Mouse (Mus musculus) heart, embryonic 13.5 days (tissue): ENCODE data around the gene Lsm12. TPM values are rescaled to one million over a fixed set of nuclear protein-coding genes. Genes with fewer than 3 reads are reported as not detected.

Source experiments
- ATAC-seq: fragments of 200-750 bp; cut with Nextera tagmentation; 2 replicates; pipeline ENCODE4 v1.8.0; 2017; ENCODE audit warnings: moderate TSS enrichment; ENCODE audit not compliant: insufficient number of reproducible peaks, low FRiP score, low TSS enrichment; ENCODE audit errors: extremely low read depth
- H3K27ac ChIP-seq: fragments of 300-500 bp; sonication (generic); replicated peaks from 2 replicates; pipeline ENCODE4 v1.5.1; 2015; ENCODE audit warnings: moderate library complexity, mild to moderate bottlenecking, inconsistent platforms
- H3K27me3 ChIP-seq: fragments of 300-500 bp; sonication (generic); replicated peaks from 2 replicates; pipeline ENCODE4 v1.6.1; 2015; ENCODE audit warnings: mild to moderate bottlenecking, inconsistent platforms
- H3K36me3 ChIP-seq: fragments of 300-500 bp; sonication (generic); 2 replicates; pipeline ENCODE4 v1.6.1; 2015; ENCODE audit warnings: mild to moderate bottlenecking, inconsistent platforms
- H3K4me1 ChIP-seq: fragments of 300-500 bp; sonication (generic); 2 replicates; pipeline ENCODE4 v1.6.1; 2015; ENCODE audit warnings: inconsistent platforms
- H3K4me2 ChIP-seq: fragments of 300-500 bp; sonication (generic); 2 replicates; pipeline ENCODE4 v1.6.1; 2015; ENCODE audit warnings: inconsistent platforms, mild to moderate bottlenecking, moderate library complexity
- H3K4me3 ChIP-seq: fragments of 300-500 bp; sonication (generic); 2 replicates; pipeline ENCODE4 v1.5.1; 2015; ENCODE audit warnings: moderate library complexity, mild to moderate bottlenecking, inconsistent platforms
- H3K9ac ChIP-seq: fragments of 300-500 bp; sonication (generic); 2 replicates; pipeline ENCODE4 v1.6.1; 2015; ENCODE audit warnings: inconsistent platforms, mild to moderate bottlenecking, moderate library complexity
- H3K9me3 ChIP-seq: fragments of 300-500 bp; sonication (generic); 2 replicates; pipeline ENCODE4 v1.6.1; 2016; ENCODE audit warnings: inconsistent platforms
- WGBS: fragments of 180-500 bp; shearing (Covaris S2); methylation state at CpG from one replicate; pipeline ENCODE4 v1.1.7; 2015; ENCODE audit warnings: mixed read lengths; 5-methylcytosine and 5-hydroxymethylcytosine counted together
- polyA plus RNA-seq: library from polyadenylated mRNA; unstranded; fragments of >200 nt; fragmentation: Nextera tagmentation; extraction: Ambion mirVana; gene quantifications from 2 replicates; pipeline ENCODE4 v1.2.1, GENCODE M21; 2015

The Lsm12 gene
- polyA plus RNA-seq, 1 experiment from 2014 or later: 80.7 TPM

GRCm38 (mm10) chr11:102223166-102223565 lies 38.1 kb upstream of the Lsm12 start:
- peaks cover 26% of the 10 kb centered on the region for H3K36me3 ChIP-seq
- no peaks in the 10 kb centered on the region for H3K27me3 ChIP-seq
- H3K4me2 ChIP-seq: peak overlapping the region; percentile 0; the same call in 1 of the 2 replicates
- no peaks in the 10 kb centered on the region for H3K9me3 ChIP-seq
- H3K9ac ChIP-seq: peak overlapping the region; percentile 34; the same call in 1 of the 2 replicates
- 25% methylated on average over 6 of the region's 6 CpGs for WGBS
- no peak overlapping the region for H3K27ac ChIP-seq
- ATAC-seq: no peak
- H3K4me1 ChIP-seq: peaks cover 97% of the 10 kb centered on the region
- no peak overlapping the region; the same call in 1 of the 2 replicates for H3K4me3 ChIP-seq

GRCm38 (mm10) chr11:102221954-102222351 lies 36.9 kb upstream of the Lsm12 start:
- Histone ChIP-seq H3K4me1 (peaks cover 97% of the 10 kb centered on the region), H3K9ac (peak overlapping the region; percentile 61), H3K9me3 (no peaks in the 10 kb centered on the region), H3K4me3 (no peak overlapping the region), H3K27me3 (no peaks in the 10 kb centered on the region), H3K4me2 (no peak overlapping the region), H3K27ac (0 out of 2 replicates have a peak overlapping the region, but pooled peaks have one; percentile 2), H3K36me3 (peaks cover 26% of the 10 kb centered on the region)
- WGBS: 57% methylated on average over 8 of the region's 8 CpGs
- ATAC-seq: no peak

DNA sequence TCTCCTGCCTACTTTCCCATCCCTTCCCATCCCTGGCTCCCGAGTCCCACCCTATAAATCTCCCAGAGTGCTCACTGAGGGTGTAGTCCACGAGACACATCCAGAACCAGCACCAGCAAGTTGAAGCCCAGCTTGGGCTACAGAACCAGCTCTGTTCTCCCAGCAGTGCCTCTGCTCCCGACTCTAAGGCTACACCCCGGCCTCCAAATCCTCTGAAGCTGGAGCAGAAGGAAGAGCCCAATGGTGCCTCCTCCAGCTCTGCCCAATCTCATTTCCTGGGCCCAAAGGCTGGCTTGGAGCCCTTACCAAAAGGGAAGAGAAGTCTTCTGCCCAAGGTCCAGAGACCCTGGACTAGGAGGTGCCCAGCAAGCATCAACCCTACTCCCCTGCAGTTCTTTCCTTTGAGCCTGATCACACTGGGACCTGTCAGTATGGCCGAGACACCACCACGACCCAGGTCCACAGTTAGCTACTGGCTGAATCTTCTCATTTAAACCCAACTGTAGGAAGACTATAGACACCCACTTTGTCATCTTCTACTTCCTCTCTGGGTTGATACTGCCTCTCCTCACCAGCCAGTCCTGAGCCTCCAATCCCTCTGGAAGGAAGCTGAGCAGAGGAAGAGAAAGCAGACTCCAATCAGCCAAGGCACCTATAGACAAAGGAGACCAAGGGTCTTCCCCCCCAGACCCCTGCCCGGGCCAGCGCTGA lies 36.3 kb upstream of the Lsm12 start:
- Histone ChIP-seq H3K27me3 (no peaks in the 10 kb centered on the region), H3K36me3 (peaks cover 26% of the 10 kb centered on the region), H3K27ac (0 out of 2 replicates have a peak overlapping the region, but pooled peaks have one; percentile 2), H3K4me2 (no peak overlapping the region), H3K4me1 (peaks cover 96% of the 10 kb centered on the region), H3K9me3 (no peaks in the 10 kb centered on the region), H3K4me3 (no peak overlapping the region), H3K9ac (peak overlapping the region; percentile 61; the same call in 1 of the 2 replicates)
- ATAC-seq: no peak
- 79% methylated on average over 8 of the region's 8 CpGs for WGBS

GRCm38 (mm10) chr11:102220451-102220850 lies 35.4 kb upstream of the Lsm12 start:
- peak overlapping the region; percentile 98 for H3K27ac ChIP-seq
- H3K4me3 ChIP-seq: no peak overlapping the region; the same call in 1 of the 2 replicates
- H3K9ac ChIP-seq: peak overlapping the region; percentile 45; the same call in 1 of the 2 replicates
- ATAC-seq: no peak
- H3K4me2 ChIP-seq: peak overlapping the region; percentile 86
- 32% methylated on average over 6 of the region's 6 CpGs for WGBS
- no peaks in the 10 kb centered on the region for H3K27me3 ChIP-seq
- no peaks in the 10 kb centered on the region for H3K9me3 ChIP-seq
- peaks cover 96% of the 10 kb centered on the region for H3K4me1 ChIP-seq
- H3K36me3 ChIP-seq: peaks cover 26% of the 10 kb centered on the region

DNA sequence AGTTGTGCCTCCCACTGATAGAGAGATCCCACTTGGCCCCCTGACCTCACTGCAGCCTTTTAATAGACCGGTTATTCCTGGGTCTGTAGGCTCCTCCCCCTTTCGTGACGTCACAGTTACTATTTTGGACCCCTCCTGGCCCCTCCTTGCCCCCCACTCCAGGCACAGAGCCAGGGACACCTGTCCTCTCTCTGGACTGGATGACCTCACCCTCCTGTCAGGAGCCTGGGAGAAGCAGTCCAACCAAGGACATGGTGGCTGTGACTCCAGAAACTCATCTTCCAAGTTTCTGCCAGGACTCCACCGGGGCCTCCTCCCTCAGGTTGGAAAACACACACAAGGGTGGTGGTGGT lies 34.9 kb upstream of the Lsm12 start:
- H3K4me2 ChIP-seq: peak overlapping the region; percentile 86
- peaks cover 96% of the 10 kb centered on the region for H3K4me1 ChIP-seq
- H3K9ac ChIP-seq: peak overlapping the region; percentile 77; the same call in 1 of the 2 replicates
- H3K27me3 ChIP-seq: no peaks in the 10 kb centered on the region
- ATAC-seq: peak; percentile 12; the same call in 1 of the 2 replicates
- H3K36me3 ChIP-seq: peaks cover 26% of the 10 kb centered on the region
- no peaks in the 10 kb centered on the region for H3K9me3 ChIP-seq
- peak overlapping the region; percentile 63 for H3K4me3 ChIP-seq
- peak overlapping the region; percentile 98 for H3K27ac ChIP-seq
- WGBS: 28% methylated on average over 4 of the region's 4 CpGs

- WGBS: 42% methylated on average over 14 of the region's 14 CpGs
Observed at GRCm38 (mm10) chr11:102219247-102219993, 34.3 kb upstream of the Lsm12 start.

GRCm38 (mm10) chr11:102218783-102219182 lies 33.7 kb upstream of the Lsm12 start:
- peak overlapping the region; percentile 86 for H3K4me2 ChIP-seq
- no peaks in the 10 kb centered on the region for H3K27me3 ChIP-seq
- peak overlapping the region; percentile 63 for H3K4me3 ChIP-seq
- peaks cover 21% of the 10 kb centered on the region for H3K36me3 ChIP-seq
- H3K9me3 ChIP-seq: no peaks in the 10 kb centered on the region
- H3K9ac ChIP-seq: peak overlapping the region; percentile 89
- peak overlapping the region; percentile 98 for H3K27ac ChIP-seq
- ATAC-seq: peak; percentile 70
- 0% methylated on average over 10 of the region's 10 CpGs for WGBS
- peaks cover 96% of the 10 kb centered on the region for H3K4me1 ChIP-seq

More at GRCm38 (mm10) chr11:102219247-102219993, 34.3 kb upstream of the Lsm12 start:
- Histone ChIP-seq H3K4me3 (peak overlapping the region; percentile 63), H3K9me3 (no peaks in the 10 kb centered on the region), H3K4me1 (peaks cover 96% of the 10 kb centered on the region), H3K4me2 (peak overlapping the region; percentile 86), H3K27ac (peak overlapping the region; percentile 98), H3K27me3 (no peaks in the 10 kb centered on the region), H3K9ac (peak overlapping the region; percentile 77), H3K36me3 (peaks cover 26% of the 10 kb centered on the region)
- ATAC-seq: no peak; the same call in 1 of the 2 replicates

DNA sequence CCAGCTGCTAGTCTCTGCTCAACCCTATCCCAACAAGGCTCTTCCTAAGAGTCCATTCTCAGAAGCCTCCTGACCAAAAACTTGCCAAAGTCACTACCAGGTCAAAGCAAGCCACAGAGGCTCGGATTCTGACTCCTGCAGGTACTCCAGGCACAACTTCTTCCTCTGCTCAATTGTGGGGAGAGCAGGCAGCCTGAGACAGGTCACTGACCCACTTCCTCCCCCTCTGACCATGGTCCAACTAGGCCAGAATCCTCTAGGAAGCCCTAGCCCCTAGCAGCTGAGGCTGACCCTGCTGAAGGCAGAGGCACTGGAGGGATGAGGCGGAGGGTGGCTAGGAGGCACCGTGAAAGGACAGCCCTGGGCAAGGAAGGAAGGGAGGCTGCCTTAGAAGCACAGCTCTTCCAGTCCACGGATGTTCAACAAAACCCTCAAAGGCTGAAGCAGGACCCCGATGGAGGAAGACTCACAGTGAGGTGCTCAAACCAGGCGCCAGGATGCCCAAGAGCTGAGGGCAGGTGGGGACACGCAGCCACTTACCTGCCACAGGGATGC lies 32.9 kb upstream of the Lsm12 start:
- Histone ChIP-seq H3K4me3 (peak overlapping the region; percentile 63), H3K9ac (peak overlapping the region; percentile 89), H3K27ac (peak overlapping the region; percentile 95), H3K4me2 (peak overlapping the region; percentile 86), H3K9me3 (no peaks in the 10 kb centered on the region), H3K27me3 (no peaks in the 10 kb centered on the region), H3K36me3 (peaks cover 18% of the 10 kb centered on the region), H3K4me1 (peaks cover 95% of the 10 kb centered on the region)
- no peak for ATAC-seq
- WGBS: 29% methylated on average over 7 of the region's 7 CpGs

DNA sequence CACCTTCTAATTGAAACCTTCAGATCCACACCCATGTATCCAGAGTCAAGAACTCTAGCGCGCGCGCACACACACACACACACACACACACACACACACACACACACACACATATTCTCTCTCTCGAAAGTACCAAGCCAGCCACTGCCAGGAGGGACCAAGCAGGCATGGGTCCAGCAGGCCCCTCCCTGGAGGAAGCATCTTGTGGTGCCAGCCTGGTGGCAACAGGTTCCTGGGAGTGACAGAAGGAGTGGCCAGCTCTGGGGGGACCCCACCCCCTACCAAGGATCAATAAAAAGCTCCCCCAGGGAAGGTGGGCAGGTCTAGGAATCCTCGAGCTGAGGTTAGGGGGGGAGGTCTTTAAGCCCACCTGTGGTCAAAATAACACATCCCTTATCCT lies 32.3 kb upstream of the Lsm12 start:
- no peaks in the 10 kb centered on the region for H3K9me3 ChIP-seq
- no peak for ATAC-seq
- H3K27ac ChIP-seq: peak overlapping the region; percentile 95
- 63% methylated on average over 6 of the region's 6 CpGs for WGBS
- H3K9ac ChIP-seq: peak overlapping the region; percentile 89
- peak overlapping the region; percentile 86 for H3K4me2 ChIP-seq
- no peaks in the 10 kb centered on the region for H3K27me3 ChIP-seq
- peak overlapping the region; percentile 63 for H3K4me3 ChIP-seq
- peaks cover 95% of the 10 kb centered on the region for H3K4me1 ChIP-seq
- peaks cover 13% of the 10 kb centered on the region for H3K36me3 ChIP-seq

- Histone ChIP-seq H3K4me3 (peak overlapping the region; percentile 63), H3K4me2 (peak overlapping the region; percentile 86), H3K4me1 (peaks cover 95% of the 10 kb centered on the region), H3K27me3 (no peaks in the 10 kb centered on the region), H3K36me3 (peaks cover 9% of the 10 kb centered on the region), H3K9me3 (no peaks in the 10 kb centered on the region), H3K9ac (peak overlapping the region; percentile 89), H3K27ac (peak overlapping the region; percentile 95)
- 20% methylated on average over 5 of the region's 5 CpGs for WGBS
- no peak for ATAC-seq
Observed at GRCm38 (mm10) chr11:102216886-102217240, 31.8 kb upstream of the Lsm12 start.
